Mouse (Mus musculus) lung, embryonic 14.5 days (tissue): ENCODE measurements around the gene Nkapd1. TPM values are rescaled to one million over a fixed set of nuclear protein-coding genes. Genes with fewer than 3 reads are reported as not detected.

ENCODE experiments used
- ATAC-seq: fragments of 200-750 bp; cut with Nextera tagmentation; 2 replicates; pipeline ENCODE4 v1.8.0; 2017; ENCODE audit warnings: mild to moderate bottlenecking, moderate TSS enrichment, moderate library complexity; ENCODE audit not compliant: insufficient read depth
- DNase-seq: peaks from one replicate; pipeline ENCODE4 v3.0.0-alpha.2; 2015
- H3K27ac ChIP-seq: fragments of 300-500 bp; sonication (generic); 2 replicates; pipeline ENCODE4 v1.5.1; 2014; ENCODE audit warnings: low read depth, mild to moderate bottlenecking, moderate library complexity
- H3K27me3 ChIP-seq: fragments of 300-500 bp; sonication (generic); 2 replicates; pipeline ENCODE4 v1.6.1; 2014; ENCODE audit warnings: low read length, control low read depth; ENCODE audit not compliant: insufficient read depth
- H3K36me3 ChIP-seq: fragments of 300-500 bp; sonication (generic); 2 replicates; pipeline ENCODE4 v1.6.1; 2014; ENCODE audit warnings: control low read depth; ENCODE audit not compliant: insufficient read depth
- H3K4me1 ChIP-seq: fragments of 300-500 bp; sonication (generic); 2 replicates; pipeline ENCODE4 v1.6.1; 2014; ENCODE audit warnings: antibody characterized with exemption, control low read depth; ENCODE audit not compliant: insufficient read depth
- H3K4me2 ChIP-seq: fragments of 300-500 bp; sonication (generic); 2 replicates; pipeline ENCODE4 v1.6.1; 2014; ENCODE audit warnings: mild to moderate bottlenecking
- H3K4me3 ChIP-seq: fragments of 300-500 bp; sonication (generic); 2 replicates; pipeline ENCODE4 v1.5.1; 2014; ENCODE audit warnings: low read depth, low read length
- H3K9ac ChIP-seq: fragments of 300-500 bp; sonication (generic); 2 replicates; pipeline ENCODE4 v1.6.1; 2014
- H3K9me3 ChIP-seq: fragments of 300-500 bp; sonication (generic); 2 replicates; pipeline ENCODE4 v1.6.1; 2016; ENCODE audit warnings: low read depth, low read length, control low read depth
- CTCF ChIP-seq: IDR thresholded peaks from 2 replicates; pipeline ENCODE4 v1.5.1; 2016; ENCODE audit warnings: antibody characterized with exemption, low read depth
- WGBS: fragments of 180-500 bp; shearing (Covaris S2); extraction: QIAGEN DNeasy Blood & Tissue Kit; methylation state at CpG from one replicate; pipeline ENCODE4 v1.1.7; 2014; 5-methylcytosine and 5-hydroxymethylcytosine counted together
- polyA plus RNA-seq: library from polyadenylated mRNA; unstranded; fragments of >200 nt; fragmentation: Nextera tagmentation; extraction: Ambion mirVana; gene quantifications from 2 replicates; pipeline ENCODE4 v1.2.1, GENCODE M21; 2014

The Nkapd1 gene
- polyA plus RNA-seq, 1 experiment from 2014 or later: 21.9 TPM

GRCm38 (mm10) chr9:50602055-50602845 is 15.0 kb downstream of the Nkapd1 start:
- WGBS: 88% methylated on average over 7 of the region's 7 CpGs

GRCm38 (mm10) chr9:50601536-50601935 is 15.7 kb downstream of the Nkapd1 start:
- no peaks in the 10 kb centered on the region for H3K27me3 ChIP-seq
- no peak overlapping the region for H3K9ac ChIP-seq
- WGBS: 80% methylated on average over 6 of the region's 6 CpGs
- no peak overlapping the region for H3K4me3 ChIP-seq
- peaks cover 12% of the 10 kb centered on the region; the same call in 1 of the 2 replicates for H3K4me1 ChIP-seq
- DNase-seq (no peak), ATAC-seq (no peak)
- TF ChIP-seq CTCF: no peak
- peak overlapping the region; percentile 88 for H3K4me2 ChIP-seq
- peaks cover 57% of the 10 kb centered on the region for H3K36me3 ChIP-seq
- H3K9me3 ChIP-seq: no peaks in the 10 kb centered on the region
- H3K27ac ChIP-seq: no peak overlapping the region

More at GRCm38 (mm10) chr9:50602055-50602845, 15.0 kb downstream of the Nkapd1 start:
- peak overlapping the region; percentile 90 for H3K4me3 ChIP-seq
- no peak for ATAC-seq
- TF ChIP-seq CTCF: no peak
- H3K36me3 ChIP-seq: peaks cover 56% of the 10 kb centered on the region
- peaks cover 12% of the 10 kb centered on the region; the same call in 1 of the 2 replicates for H3K4me1 ChIP-seq
- peak overlapping the region; percentile 88 for H3K4me2 ChIP-seq
- no peak overlapping the region for H3K27ac ChIP-seq
- DNase-seq: no peak
- H3K27me3 ChIP-seq: no peaks in the 10 kb centered on the region
- H3K9ac ChIP-seq: peak overlapping the region; percentile 30; the same call in 1 of the 2 replicates
- no peaks in the 10 kb centered on the region for H3K9me3 ChIP-seq

GRCm38 (mm10) chr9:50596973-50597372 is 20.3 kb downstream of the Nkapd1 start:
- Histone ChIP-seq H3K9ac (no peak overlapping the region), H3K4me2 (no peak overlapping the region), H3K36me3 (peaks cover 56% of the 10 kb centered on the region), H3K27me3 (no peaks in the 10 kb centered on the region), H3K4me3 (no peak overlapping the region), H3K9me3 (no peaks in the 10 kb centered on the region), H3K4me1 (0 out of 2 replicates have a peak, but pooled peaks cover under 1% of the 10 kb centered on the region), H3K27ac (no peak overlapping the region)
- no peak for TF ChIP-seq CTCF
- 91% methylated on average over 8 of the region's 8 CpGs for WGBS
- ATAC-seq (no peak), DNase-seq (no peak)

- Histone ChIP-seq H3K36me3 (peaks cover 47% of the 10 kb centered on the region), H3K4me3 (no peak overlapping the region), H3K4me1 (no peaks in the 10 kb centered on the region), H3K4me2 (no peak overlapping the region), H3K27me3 (no peaks in the 10 kb centered on the region), H3K27ac (no peak overlapping the region), H3K9me3 (no peaks in the 10 kb centered on the region), H3K9ac (no peak overlapping the region)
- 68% methylated on average over 12 of the region's 12 CpGs for WGBS
- no peak for ATAC-seq
- TF ChIP-seq CTCF: no peak
- DNase-seq: no peak
Observed at GRCm38 (mm10) chr9:50594794-50595417, 22.4 kb downstream of the Nkapd1 start.

- no peak overlapping the region for H3K4me3 ChIP-seq
- DNase-seq: peak; percentile 55
- no peaks in the 10 kb centered on the region for H3K27me3 ChIP-seq
- no peak overlapping the region for H3K27ac ChIP-seq
- no peak for ATAC-seq
- peaks cover 34% of the 10 kb centered on the region for H3K36me3 ChIP-seq
- WGBS: 80% methylated on average over 3 of the region's 3 CpGs
- TF ChIP-seq CTCF: peak; percentile 60
- no peak overlapping the region for H3K4me2 ChIP-seq
- no peak overlapping the region for H3K9ac ChIP-seq
- H3K9me3 ChIP-seq: no peaks in the 10 kb centered on the region
- no peaks in the 10 kb centered on the region for H3K4me1 ChIP-seq
Observed at GRCm38 (mm10) chr9:50593544-50593943, 23.7 kb downstream of the Nkapd1 start.

- no peak for DNase-seq
- H3K27ac ChIP-seq: no peak overlapping the region
- 81% methylated on average over 9 of the region's 9 CpGs for WGBS
- no peak for TF ChIP-seq CTCF
- H3K4me3 ChIP-seq: no peak overlapping the region
- peaks cover 28% of the 10 kb centered on the region for H3K36me3 ChIP-seq
- H3K27me3 ChIP-seq: no peaks in the 10 kb centered on the region
- no peak overlapping the region for H3K9ac ChIP-seq
- no peak overlapping the region for H3K4me2 ChIP-seq
- no peak for ATAC-seq
- H3K9me3 ChIP-seq: no peaks in the 10 kb centered on the region
- no peaks in the 10 kb centered on the region for H3K4me1 ChIP-seq
Observed at GRCm38 (mm10) chr9:50592955-50593354, 24.3 kb downstream of the Nkapd1 start.

GRCm38 (mm10) chr9:50590856-50591518 is 26.3 kb downstream of the Nkapd1 start:
- Histone ChIP-seq H3K36me3 (peaks cover 10% of the 10 kb centered on the region), H3K27ac (no peak overlapping the region), H3K9me3 (no peaks in the 10 kb centered on the region), H3K4me2 (no peak overlapping the region), H3K9ac (no peak overlapping the region), H3K4me1 (no peaks in the 10 kb centered on the region), H3K27me3 (no peaks in the 10 kb centered on the region), H3K4me3 (no peak overlapping the region)
- DNase-seq (no peak), ATAC-seq (no peak)
- no peak for TF ChIP-seq CTCF
- 67% methylated on average over 10 of the region's 10 CpGs for WGBS
